Mouse (Mus musculus): ENCODE measurements around the gene Ell2. TPM values are rescaled to one million over a fixed set of nuclear protein-coding genes. Genes with fewer than 3 reads are reported as not detected.
"Not testable (repeated sequence)": the region's sequence is repeated elsewhere in the genome, so short reads cannot be mapped to it uniquely, and the experiment has no call there.

The Ell2 gene
- polyA plus RNA-seq, 1 experiment from 2014 or later, result 8.4 TPM

GRCm38 (mm10) chr13:75712544-75712943 is 6.0 kb downstream of the Ell2 start:
- WGBS, result 87% methylated on average over 4 of the region's 5 CpGs
- not testable (repeated sequence) for H3K4me3 ChIP-seq; H3K4me2 ChIP-seq (replicated peaks); H3K36me3 ChIP-seq; H3K27ac ChIP-seq; H3K9ac ChIP-seq; ATAC-seq (ENCODE audit: low FRiP score); H3K9me3 ChIP-seq (replicated peaks)
- Histone ChIP-seq H3K4me1 (peaks cover 11% of the 10 kb centered on the region), H3K27me3 (peaks cover 11% of the 10 kb centered on the region)

- Histone ChIP-seq H3K4me1 (peaks cover 2% of the 10 kb centered on the region; the same call in 1 of the 2 replicates), H3K27me3 (peaks cover 5% of the 10 kb centered on the region), H3K36me3 (no peaks in the 10 kb centered on the region), H3K9me3 (replicated peaks) (no peaks in the 10 kb centered on the region), H3K9ac (no peak overlapping the region), H3K4me3 (no peak overlapping the region), H3K4me2 (replicated peaks) (no peak overlapping the region), H3K27ac (no peak overlapping the region)
- no peak for ATAC-seq (ENCODE audit: low FRiP score)
- WGBS, result 92% methylated on average over 6 of the region's 6 CpGs
Observed at GRCm38 (mm10) chr13:75714407-75714806, 7.8 kb downstream of the Ell2 start.

- no peak overlapping the region for H3K27ac ChIP-seq
- no peaks in the 10 kb centered on the region for H3K27me3 ChIP-seq
- H3K4me3 ChIP-seq, result no peak overlapping the region
- no peaks in the 10 kb centered on the region for H3K4me1 ChIP-seq
- no peaks in the 10 kb centered on the region for H3K9me3 ChIP-seq (replicated peaks)
- ATAC-seq (ENCODE audit: low FRiP score), result no peak
- H3K9ac ChIP-seq, result no peak overlapping the region
- H3K4me2 ChIP-seq (replicated peaks), result no peak overlapping the region
- no peaks in the 10 kb centered on the region for H3K36me3 ChIP-seq
- WGBS, result 83% methylated on average over 3 of the region's 3 CpGs
Observed at GRCm38 (mm10) chr13:75717638-75718302, 11.2 kb downstream of the Ell2 start.

- no peaks in the 10 kb centered on the region for H3K27me3 ChIP-seq
- no peaks in the 10 kb centered on the region for H3K4me1 ChIP-seq
- no peak for ATAC-seq (ENCODE audit: low FRiP score)
Observed at GRCm38 (mm10) chr13:75718376-75718775, 11.8 kb downstream of the Ell2 start.

GRCm38 (mm10) chr13:75719645-75720044 is 13.1 kb downstream of the Ell2 start:
- Histone ChIP-seq H3K4me2 (replicated peaks) (no peak overlapping the region), H3K4me1 (no peaks in the 10 kb centered on the region), H3K27me3 (no peaks in the 10 kb centered on the region), H3K9ac (no peak overlapping the region), H3K4me3 (no peak overlapping the region), H3K36me3 (no peaks in the 10 kb centered on the region), H3K9me3 (replicated peaks) (no peaks in the 10 kb centered on the region), H3K27ac (no peak overlapping the region)
- WGBS, result 83% methylated on average over 4 of the region's 4 CpGs
- no peak for ATAC-seq (ENCODE audit: low FRiP score)

More at GRCm38 (mm10) chr13:75718376-75718775, 11.8 kb downstream of the Ell2 start:
- Histone ChIP-seq H3K9me3 (replicated peaks) (no peaks in the 10 kb centered on the region), H3K36me3 (no peaks in the 10 kb centered on the region), H3K27ac (no peak overlapping the region), H3K4me2 (replicated peaks) (no peak overlapping the region), H3K9ac (no peak overlapping the region), H3K4me3 (no peak overlapping the region)

GRCm38 (mm10) chr13:75726569-75727373 is 20.2 kb downstream of the Ell2 start:
- H3K4me1 ChIP-seq, result 0 out of 2 replicates have a peak, but pooled peaks cover 6% of the 10 kb centered on the region
- H3K36me3 ChIP-seq, result no peaks in the 10 kb centered on the region
- no peaks in the 10 kb centered on the region for H3K9me3 ChIP-seq (replicated peaks)
- ATAC-seq (ENCODE audit: low FRiP score), result peak; percentile 64; the same call in 1 of the 2 replicates
- H3K4me3 ChIP-seq, result no peak overlapping the region
- H3K4me2 ChIP-seq (replicated peaks), result no peak overlapping the region
- H3K9ac ChIP-seq, result no peak overlapping the region
- H3K27me3 ChIP-seq, result no peaks in the 10 kb centered on the region
- WGBS, result 73% methylated on average over 4 of the region's 4 CpGs
- H3K27ac ChIP-seq, result no peak overlapping the region

GRCm38 (mm10) chr13:75727932-75728331 is 21.4 kb downstream of the Ell2 start:
- Histone ChIP-seq H3K27ac (no peak overlapping the region), H3K9me3 (replicated peaks) (no peaks in the 10 kb centered on the region), H3K27me3 (no peaks in the 10 kb centered on the region), H3K36me3 (no peaks in the 10 kb centered on the region), H3K9ac (no peak overlapping the region), H3K4me2 (replicated peaks) (no peak overlapping the region), H3K4me3 (no peak overlapping the region), H3K4me1 (0 out of 2 replicates have a peak, but pooled peaks cover 6% of the 10 kb centered on the region)
- WGBS, result 86% methylated on average over 1 of the region's 1 CpGs
- no peak for ATAC-seq (ENCODE audit: low FRiP score)

GRCm38 (mm10) chr13:75729834-75730233 is 23.3 kb downstream of the Ell2 start:
- no peak overlapping the region for H3K9ac ChIP-seq
- no peaks in the 10 kb centered on the region for H3K36me3 ChIP-seq
- H3K27ac ChIP-seq, result no peak overlapping the region
- H3K4me2 ChIP-seq (replicated peaks), result no peak overlapping the region
- no peak for ATAC-seq (ENCODE audit: low FRiP score)
- H3K27me3 ChIP-seq, result no peaks in the 10 kb centered on the region
- 78% methylated on average over 1 of the region's 1 CpGs for WGBS
- 0 out of 2 replicates have a peak, but pooled peaks cover 6% of the 10 kb centered on the region for H3K4me1 ChIP-seq
- H3K4me3 ChIP-seq, result no peak overlapping the region
- no peaks in the 10 kb centered on the region for H3K9me3 ChIP-seq (replicated peaks)

- Histone ChIP-seq H3K4me1 (0 out of 2 replicates have a peak, but pooled peaks cover 6% of the 10 kb centered on the region), H3K4me3 (no peak overlapping the region), H3K27me3 (no peaks in the 10 kb centered on the region), H3K27ac (no peak overlapping the region), H3K4me2 (replicated peaks) (no peak overlapping the region), H3K36me3 (no peaks in the 10 kb centered on the region), H3K9ac (no peak overlapping the region), H3K9me3 (replicated peaks) (no peaks in the 10 kb centered on the region)
- ATAC-seq (ENCODE audit: low FRiP score), result no peak
Observed at GRCm38 (mm10) chr13:75730717-75731116, 24.2 kb downstream of the Ell2 start.

GRCm38 (mm10) chr13:75733594-75734161 is 27.1 kb downstream of the Ell2 start:
- Histone ChIP-seq H3K4me2 (replicated peaks) (no peak overlapping the region), H3K9ac (no peak overlapping the region), H3K9me3 (replicated peaks) (no peaks in the 10 kb centered on the region), H3K27me3 (no peaks in the 10 kb centered on the region), H3K4me1 (no peaks in the 10 kb centered on the region), H3K36me3 (no peaks in the 10 kb centered on the region), H3K4me3 (no peak overlapping the region), H3K27ac (no peak overlapping the region)
- no peak for ATAC-seq (ENCODE audit: low FRiP score)
- WGBS, result 80% methylated on average over 3 of the region's 3 CpGs

GRCm38 (mm10) chr13:75734231-75734630 is 27.7 kb downstream of the Ell2 start:
- Histone ChIP-seq H3K4me1 (no peaks in the 10 kb centered on the region), H3K4me2 (replicated peaks) (no peak overlapping the region), H3K4me3 (no peak overlapping the region), H3K36me3 (no peaks in the 10 kb centered on the region), H3K27me3 (no peaks in the 10 kb centered on the region), H3K27ac (no peak overlapping the region), H3K9me3 (replicated peaks) (no peaks in the 10 kb centered on the region), H3K9ac (no peak overlapping the region)
- no peak for ATAC-seq (ENCODE audit: low FRiP score)
- 94% methylated on average over 5 of the region's 5 CpGs for WGBS

GRCm38 (mm10) chr13:75735606-75736005 is 29.0 kb downstream of the Ell2 start:
- H3K4me1 ChIP-seq, result no peaks in the 10 kb centered on the region
- no peak for ATAC-seq (ENCODE audit: low FRiP score)
- H3K27ac ChIP-seq, result no peak overlapping the region
- H3K36me3 ChIP-seq, result no peaks in the 10 kb centered on the region
- H3K9ac ChIP-seq, result no peak overlapping the region
- H3K27me3 ChIP-seq, result no peaks in the 10 kb centered on the region
- no peaks in the 10 kb centered on the region for H3K9me3 ChIP-seq (replicated peaks)
- no peak overlapping the region for H3K4me2 ChIP-seq (replicated peaks)
- H3K4me3 ChIP-seq, result no peak overlapping the region
- WGBS, result 94% methylated on average over 1 of the region's 1 CpGs

All from hindbrain, embryonic 12.5 days (tissue).